Mouse (Mus musculus) cerebellum, adult 2 months (tissue): ENCODE measurements around the gene Lgals2. TPM values are rescaled to one million over a fixed set of nuclear protein-coding genes. Genes with fewer than 3 reads are reported as not detected.
A peak's percentile ranks its signal among the peaks of the same experiment; 100 is the strongest.
"Not testable (repeated sequence)": the region's sequence is repeated elsewhere in the genome, so short reads cannot be mapped to it uniquely, and the experiment has no call there.

Experiments used
- DNase-seq, 2 experiments: peaks; one replicate each; pipeline ENCODE4 v3.0.0; 2021
- H3K27ac ChIP-seq: fragments of 200-500 bp; 2 replicates; pipeline ENCODE4 v1.5.1; 2012; ENCODE audit warnings: low read length, control low read depth, inconsistent platforms; ENCODE audit not compliant: insufficient read depth
- H3K27me3 ChIP-seq: fragments of 200-500 bp; 2 replicates; pipeline ENCODE4 v1.6.1; 2012; ENCODE audit warnings: inconsistent platforms, mild to moderate bottlenecking, low read length, moderate library complexity; ENCODE audit not compliant: control insufficient read depth, insufficient read depth
- H3K4me1 ChIP-seq: fragments of 200-500 bp; 2 replicates; pipeline ENCODE4 v1.6.1; 2011; ENCODE audit warnings: low read length; ENCODE audit not compliant: control insufficient read depth, insufficient read depth
- H3K4me3 ChIP-seq: fragments of 200-500 bp; replicated peaks from 2 replicates; pipeline ENCODE3; 2011; ENCODE audit warnings: mild to moderate bottlenecking, low read depth, low read length, control low read depth; ENCODE audit not compliant: insufficient read depth
- CTCF ChIP-seq: fragments of 200-500 bp; IDR thresholded peaks from 2 replicates; pipeline ENCODE4 v1.5.1; 2011; ENCODE audit warnings: low read depth, mild to moderate bottlenecking, control low read depth, low read length, moderate library complexity, borderline replicate concordance; ENCODE audit not compliant: insufficient read depth
- POLR2A ChIP-seq: fragments of 200-500 bp; IDR thresholded peaks from 2 replicates; pipeline ENCODE4 v1.6.1; 2011; ENCODE audit warnings: low read length, control low read depth, borderline replicate concordance; ENCODE audit not compliant: insufficient read depth
- WGBS: fragments of 180-500 bp; shearing (Covaris S2); methylation state at CpG from one replicate; pipeline ENCODE4 v1.1.7; 2018; 5-methylcytosine and 5-hydroxymethylcytosine counted together
- polyA plus RNA-seq: library from polyadenylated mRNA; depleted of rRNA; stranded (reverse); fragments of >200 nt; gene quantifications from 2 replicates; pipeline ENCODE4 v1.2.3, GENCODE M21; 2012

Lgals2 gene
- polyA plus RNA-seq, 1 experiment = 0.87 TPM

DNA sequence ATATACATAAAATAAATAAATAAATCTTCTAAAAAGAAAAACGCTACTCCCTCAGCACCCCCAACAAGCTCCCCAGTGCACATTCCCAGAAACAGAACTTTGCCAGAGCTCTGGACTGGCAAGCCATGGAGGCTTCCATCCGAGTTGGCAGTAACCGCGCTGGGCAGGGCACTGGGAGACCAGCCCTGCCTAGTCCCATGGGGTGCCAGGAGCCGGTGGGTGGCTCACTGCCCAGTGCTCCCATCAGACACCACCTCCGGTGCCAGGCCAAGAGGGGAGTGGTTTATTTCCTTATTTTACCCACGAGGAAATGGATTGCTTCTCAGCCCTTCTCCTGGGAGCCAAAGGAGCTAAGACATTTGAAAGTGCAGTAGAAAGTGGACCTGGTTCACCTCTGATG, 1.7 kb upstream of the Lgals2 start:
- Histone ChIP-seq H3K27me3 (no peaks in the 10 kb centered on the region), H3K27ac (no peak overlapping the region), H3K4me3 (no peak overlapping the region), H3K4me1 (peaks cover 19% of the 10 kb centered on the region)
- DNase-seq = peak; percentile 60 to 73
- TF ChIP-seq CTCF = no peak
- no peak for TF ChIP-seq POLR2A
- WGBS = 10% methylated on average over 7 of the region's 7 CpGs

DNA sequence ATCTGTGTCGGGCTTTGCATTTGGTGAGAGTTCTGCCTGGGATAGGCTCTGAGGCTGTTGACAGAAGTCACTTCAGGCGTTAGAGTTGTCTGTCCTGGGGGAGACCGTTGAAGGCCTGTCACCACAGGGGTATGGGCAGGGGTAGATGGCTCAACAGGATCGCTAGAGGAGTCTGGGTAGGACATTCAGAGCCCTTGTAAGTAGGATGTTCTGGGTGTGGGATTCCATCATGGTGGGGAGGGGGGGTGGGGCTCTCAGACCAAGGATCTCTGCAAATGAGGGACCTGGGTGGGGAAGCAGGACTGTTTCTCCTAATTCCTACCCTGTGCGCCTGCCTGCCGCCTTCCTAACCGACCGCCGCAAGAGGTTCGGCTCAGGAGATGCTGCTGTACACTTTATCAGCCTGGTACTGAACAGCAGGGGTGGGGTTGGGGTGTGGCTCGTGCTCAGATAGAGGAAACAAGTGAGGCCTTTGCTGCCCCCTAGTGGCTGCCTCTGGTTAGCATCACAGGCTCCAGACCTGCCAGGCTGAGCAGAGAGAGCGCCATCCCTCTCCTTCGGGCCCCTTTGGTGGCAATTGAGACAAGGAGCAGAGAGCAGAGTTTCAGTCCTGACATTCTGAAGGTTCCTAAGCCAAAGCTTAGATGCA, 3.7 kb downstream of the Lgals2 start:
- Histone ChIP-seq H3K4me3 (no peak overlapping the region), H3K4me1 (no peaks in the 10 kb centered on the region), H3K27ac (no peak overlapping the region), H3K27me3 (no peaks in the 10 kb centered on the region)
- 18% methylated on average over 13 of the region's 13 CpGs for WGBS
- TF ChIP-seq CTCF = peak; percentile 91
- TF ChIP-seq POLR2A = no peak
- DNase-seq = peak; percentile 87 to 92

DNA sequence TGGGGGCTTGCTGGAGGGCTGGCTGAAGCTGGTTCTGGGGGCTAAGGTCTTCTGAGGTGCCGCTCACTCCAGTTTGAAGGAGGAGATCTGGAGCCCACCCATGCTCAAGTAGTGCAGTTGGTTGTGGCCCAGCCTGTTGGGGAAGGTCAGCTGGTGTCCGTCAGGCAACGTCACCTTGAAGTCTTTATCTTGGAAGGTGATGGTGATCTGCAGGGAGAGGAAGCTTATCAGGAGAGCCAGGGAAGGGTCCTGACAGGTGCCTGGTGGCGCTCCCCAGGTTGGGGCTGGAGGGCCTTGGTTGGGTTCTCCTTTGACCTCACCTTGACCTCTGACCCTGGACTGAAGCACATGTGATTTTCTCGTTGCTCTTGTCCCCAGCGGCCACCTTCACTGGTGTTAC, 4.4 kb downstream of the Lgals2 start:
- WGBS = 86% methylated on average over 6 of the region's 6 CpGs
- H3K4me3 ChIP-seq = no peak overlapping the region
- no peaks in the 10 kb centered on the region for H3K4me1 ChIP-seq
- no peak for DNase-seq
- TF ChIP-seq CTCF (no peak), POLR2A (no peak)
- no peak overlapping the region for H3K27ac ChIP-seq
- H3K27me3 ChIP-seq = no peaks in the 10 kb centered on the region

DNA sequence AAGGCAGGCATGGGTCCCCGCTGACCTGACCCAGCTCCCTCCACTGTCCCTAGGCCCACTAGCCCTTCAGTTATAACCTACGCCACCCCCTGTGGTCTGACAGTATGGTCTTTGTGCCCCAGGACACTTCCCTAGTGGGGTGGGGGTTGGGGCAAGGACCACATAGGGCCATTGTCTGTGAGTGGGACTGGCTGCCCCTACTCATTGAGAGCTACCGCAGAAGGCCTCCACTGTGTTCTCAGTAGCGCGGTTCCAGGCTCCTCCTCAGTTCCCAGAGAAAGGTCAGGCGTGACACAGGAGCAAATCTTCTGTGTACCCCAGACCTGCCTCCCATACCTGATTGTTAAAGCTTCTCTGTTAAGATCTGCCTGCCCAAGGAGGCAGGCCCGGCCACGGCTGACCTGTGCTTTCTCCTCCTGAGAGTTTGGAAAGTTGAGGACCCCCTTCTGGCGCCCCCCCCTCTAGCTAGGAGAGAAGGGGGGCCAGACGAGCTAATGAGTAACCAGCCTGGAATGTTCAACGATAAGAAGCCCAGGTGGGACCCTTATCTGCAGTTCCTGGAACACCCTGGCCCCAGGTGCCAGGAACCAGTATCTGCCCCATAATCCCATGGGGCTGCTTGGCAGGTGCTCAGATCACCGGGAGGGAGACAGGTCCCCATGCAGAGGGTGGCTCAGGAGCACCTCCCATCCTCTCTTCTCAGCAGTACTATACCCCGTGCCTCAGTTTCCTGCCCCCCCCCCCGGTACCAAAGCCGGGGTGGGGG, 5.1 kb downstream of the Lgals2 start:
- WGBS = 78% methylated on average over 15 of the region's 15 CpGs
- DNase-seq = peak in 1 of 2 experiments; percentile 37
- no peak overlapping the region for H3K4me3 ChIP-seq
- TF ChIP-seq CTCF = no peak
- TF ChIP-seq POLR2A = no peak
- H3K4me1 ChIP-seq = no peaks in the 10 kb centered on the region
- no peak overlapping the region; the same call in 1 of the 2 replicates for H3K27ac ChIP-seq
- H3K27me3 ChIP-seq = no peaks in the 10 kb centered on the region

DNA sequence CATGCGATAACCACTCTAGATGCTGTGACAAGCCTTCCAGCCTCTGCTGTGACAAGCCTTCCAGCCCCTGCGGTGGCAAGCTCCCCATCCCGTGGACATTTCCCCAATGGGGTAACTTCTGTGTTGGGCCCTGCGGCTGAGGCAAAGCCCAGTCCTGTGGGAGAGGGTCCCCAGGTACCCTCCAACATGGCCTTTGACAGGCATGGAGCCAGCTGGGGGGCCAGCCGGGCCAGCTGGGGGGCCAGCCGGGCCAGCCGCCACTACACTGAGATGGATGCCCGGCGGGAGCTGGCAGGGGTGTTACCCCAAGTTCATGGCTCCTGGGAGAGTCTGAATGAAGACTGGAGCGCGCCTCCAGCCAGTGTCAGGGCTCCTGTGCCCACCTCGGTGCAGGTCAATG, 5.8 kb downstream of the Lgals2 start:
- H3K4me3 ChIP-seq = no peak overlapping the region
- H3K4me1 ChIP-seq = no peaks in the 10 kb centered on the region
- WGBS = 63% methylated on average over 12 of the region's 12 CpGs
- TF ChIP-seq CTCF (no peak), POLR2A (no peak)
- H3K27ac ChIP-seq = no peak overlapping the region
- no peak for DNase-seq
- no peaks in the 10 kb centered on the region for H3K27me3 ChIP-seq

DNA sequence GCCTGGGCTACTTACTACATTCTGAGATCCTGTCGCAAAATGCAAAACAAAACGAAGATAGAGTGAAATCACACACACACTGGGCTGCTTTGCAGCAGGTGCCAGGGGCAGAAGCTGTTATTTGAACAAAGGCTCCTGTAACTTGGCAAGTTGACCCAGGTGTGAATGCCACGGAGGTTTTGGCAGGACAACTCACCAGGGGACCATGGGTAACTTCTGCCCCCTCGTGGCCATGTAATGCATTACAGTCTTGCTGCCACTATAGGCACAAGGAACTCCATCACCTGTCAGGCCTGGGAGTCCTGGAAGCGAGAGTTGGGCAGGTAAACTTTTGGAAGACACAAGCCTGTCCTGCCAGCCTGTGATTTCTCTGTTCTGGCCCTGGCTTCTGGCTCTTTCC, 6.9 kb downstream of the Lgals2 start:
- Histone ChIP-seq H3K27me3 (no peaks in the 10 kb centered on the region), H3K27ac (no peak overlapping the region), H3K4me1 (no peaks in the 10 kb centered on the region), H3K4me3 (no peak overlapping the region)
- peak; percentile 73 to 84 for DNase-seq
- peak; percentile 82 for TF ChIP-seq CTCF
- TF ChIP-seq POLR2A = no peak
- WGBS = 34% methylated on average over 5 of the region's 5 CpGs

DNA sequence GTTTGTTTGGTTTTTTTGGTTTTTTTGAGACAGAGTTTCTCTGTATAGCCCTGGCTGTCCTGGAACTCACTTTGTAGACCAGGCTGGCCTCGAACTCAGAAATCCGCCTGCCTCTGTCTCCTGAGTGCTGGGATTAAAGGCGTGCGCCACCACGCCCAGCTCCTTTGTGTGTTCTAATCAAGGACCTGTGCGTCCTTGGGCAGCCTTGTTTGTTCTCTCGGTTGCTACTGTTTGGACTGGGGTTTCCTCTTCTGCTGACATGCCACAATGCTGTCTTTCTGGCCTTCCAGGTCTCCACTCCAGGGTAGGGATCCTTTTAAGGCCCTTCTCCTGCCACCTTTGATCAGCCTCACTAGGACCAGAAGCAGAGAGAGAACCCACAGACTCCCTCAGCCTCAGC, 8.5 kb downstream of the Lgals2 start:
- DNase-seq, H3K27me3 ChIP-seq, H3K4me1 ChIP-seq, H3K27ac ChIP-seq, H3K4me3 ChIP-seq: not testable (repeated sequence)
- WGBS = 87% methylated on average over 7 of the region's 7 CpGs

DNA sequence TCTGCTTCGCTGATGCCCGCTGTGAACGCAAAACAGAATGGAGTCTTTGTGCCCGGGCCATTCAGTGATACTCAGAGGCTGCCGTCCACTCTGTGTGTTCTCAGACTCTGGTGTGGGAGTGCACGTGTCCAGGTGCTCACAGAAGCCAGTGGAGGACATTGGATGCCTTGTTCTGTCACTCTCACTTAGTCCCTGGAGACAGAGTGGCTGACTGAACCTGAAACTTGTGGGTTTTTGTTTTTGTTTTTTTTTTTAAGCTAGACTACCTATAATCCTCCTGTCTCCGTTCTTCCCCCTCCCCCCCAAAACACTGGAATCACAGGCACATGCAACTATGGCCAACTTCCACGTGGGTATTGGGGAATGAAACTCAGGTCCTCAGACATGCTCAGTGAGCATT, 9.0 kb downstream of the Lgals2 start:
- 75% methylated on average over 8 of the region's 8 CpGs for WGBS
- Histone ChIP-seq H3K4me1 (no peaks in the 10 kb centered on the region), H3K27ac (no peak overlapping the region), H3K27me3 (no peaks in the 10 kb centered on the region; the same call in 1 of the 2 replicates), H3K4me3 (no peak overlapping the region)
- DNase-seq = no peak
- TF ChIP-seq CTCF = no peak
- no peak for TF ChIP-seq POLR2A
